Mouse (Mus musculus) cortical plate, adult 2 months (tissue): ENCODE data around the gene Pcgf5.

Source experiments
- CTCF ChIP-seq: fragments of 200-500 bp; IDR thresholded peaks from 2 replicates; pipeline ENCODE4 v1.5.1; 2011; ENCODE audit warnings: mild to moderate bottlenecking, control low read depth, low read length; ENCODE audit not compliant: insufficient read depth; ENCODE audit errors: extremely low read depth
- POLR2A ChIP-seq: fragments of 200-500 bp; IDR thresholded peaks from 2 replicates; pipeline ENCODE4 v1.6.1; 2011; ENCODE audit warnings: mild to moderate bottlenecking, low read length, control low read depth; ENCODE audit not compliant: insufficient read depth; ENCODE audit errors: extremely low read depth

- no peak for TF ChIP-seq POLR2A
- TF ChIP-seq CTCF = no peak
Observed at GRCm38 (mm10) chr19:36409280-36409860, 61.3 kb downstream of the Pcgf5 start.
